Mouse (Mus musculus) ES-Bruce4 (cell line): Measurements from ENCODE around the gene Map3k5. TPM values are rescaled to one million over a fixed set of nuclear protein-coding genes. Genes with fewer than 3 reads are reported as not detected.
A peak's percentile ranks its signal among the peaks of the same experiment; 100 is the strongest.
"Not testable (repeated sequence)": the region's sequence is repeated elsewhere in the genome, so short reads cannot be mapped to it uniquely, and the experiment has no call there.

ENCODE experiments used
- H3K27ac ChIP-seq: 2 replicates; pipeline ENCODE4 v1.5.1; 2012; ENCODE audit warnings: low read length, inconsistent platforms; ENCODE audit not compliant: insufficient read depth
- H3K27me3 ChIP-seq: 2 replicates; pipeline ENCODE4 v1.6.1; 2012; ENCODE audit warnings: mild to moderate bottlenecking, low read length, inconsistent platforms; ENCODE audit not compliant: control insufficient read depth, poor library complexity, insufficient read depth, severe bottlenecking
- H3K36me3 ChIP-seq: 2 replicates; pipeline ENCODE4 v1.6.1; 2012; ENCODE audit warnings: inconsistent platforms, mild to moderate bottlenecking, low read length, moderate library complexity; ENCODE audit not compliant: control insufficient read depth, poor library complexity, insufficient read depth, severe bottlenecking
- H3K4me1 ChIP-seq: one replicate; pipeline ENCODE4 v1.8.1; 2011; ENCODE audit warnings: low read length; ENCODE audit not compliant: control insufficient read depth, insufficient read depth
- H3K4me3 ChIP-seq: 2 replicates; pipeline ENCODE4 v1.5.1; 2011; ENCODE audit warnings: low read depth, mild to moderate bottlenecking, low read length
- H3K9ac ChIP-seq: 2 replicates; pipeline ENCODE4 v1.6.1; 2012; ENCODE audit warnings: low read depth, mild to moderate bottlenecking, inconsistent platforms; ENCODE audit not compliant: poor library complexity, severe bottlenecking
- H3K9me3 ChIP-seq: replicated peaks from 2 replicates; pipeline ENCODE4 v1.6.1; 2012; ENCODE audit warnings: mild to moderate bottlenecking, low read length, inconsistent platforms; ENCODE audit not compliant: control insufficient read depth, poor library complexity, insufficient read depth, severe bottlenecking
- CTCF ChIP-seq: IDR thresholded peaks from one replicate; pipeline ENCODE4 v1.8.1; 2011; ENCODE audit warnings: low read depth, low read length
- EP300 ChIP-seq: IDR thresholded peaks from 2 replicates; pipeline ENCODE4 v1.6.1; 2011; ENCODE audit warnings: low read depth, low read length; ENCODE audit not compliant: insufficient read depth
- POLR2A ChIP-seq: IDR thresholded peaks from one replicate; pipeline ENCODE4 v1.8.1; 2011; ENCODE audit warnings: low read length; ENCODE audit not compliant: insufficient read depth
- polyA plus RNA-seq: library from polyadenylated mRNA; stranded (reverse); fragments of >200 nt; gene quantifications from 2 replicates; pipeline ENCODE4 v1.2.4, GENCODE M21; 2011; ENCODE audit warnings: low read depth; ENCODE audit not compliant: missing spikeins, insufficient read depth, insufficient read length

The Map3k5 gene
- polyA plus RNA-seq, 1 experiment = 9.7 TPM

- TF ChIP-seq CTCF (no peak), EP300 (no peak), POLR2A (no peak)
- no peaks in the 10 kb centered on the region for H3K27me3 ChIP-seq
Observed at GRCm38 (mm10) chr10:19911583-19911982, 22.7 kb upstream of the Map3k5 start.

GRCm38 (mm10) chr10:19913806-19914205 is 20.5 kb upstream of the Map3k5 start:
- Histone ChIP-seq H3K4me3 (no peak overlapping the region), H3K36me3 (no peaks in the 10 kb centered on the region), H3K4me1 (no peaks in the 10 kb centered on the region), H3K9me3 (no peaks in the 10 kb centered on the region), H3K9ac (no peak overlapping the region), H3K27ac (no peak overlapping the region), H3K27me3 (no peaks in the 10 kb centered on the region; the same call in 1 of the 2 replicates)
- TF ChIP-seq CTCF = no peak

More at GRCm38 (mm10) chr10:19911583-19911982, 22.7 kb upstream of the Map3k5 start:
- Histone ChIP-seq H3K9ac (no peak overlapping the region), H3K36me3 (no peaks in the 10 kb centered on the region), H3K4me3 (no peak overlapping the region), H3K4me1 (no peaks in the 10 kb centered on the region), H3K9me3 (no peaks in the 10 kb centered on the region), H3K27ac (no peak overlapping the region)

- Histone ChIP-seq H3K9me3 (no peaks in the 10 kb centered on the region), H3K4me1 (no peaks in the 10 kb centered on the region)
- no peak for TF ChIP-seq POLR2A
- peak; percentile 52 for TF ChIP-seq CTCF
Observed at GRCm38 (mm10) chr10:19915301-19915700, 19.0 kb upstream of the Map3k5 start.

GRCm38 (mm10) chr10:19922410-19922809 is 11.9 kb upstream of the Map3k5 start:
- H3K36me3 ChIP-seq = no peaks in the 10 kb centered on the region
- TF ChIP-seq EP300 (no peak), CTCF (no peak), POLR2A (no peak)
- no peaks in the 10 kb centered on the region; the same call in 1 of the 2 replicates for H3K27me3 ChIP-seq
- no peaks in the 10 kb centered on the region for H3K9me3 ChIP-seq
- no peaks in the 10 kb centered on the region for H3K4me1 ChIP-seq
- no peak overlapping the region for H3K4me3 ChIP-seq
- H3K9ac ChIP-seq = no peak overlapping the region
- H3K27ac ChIP-seq = no peak overlapping the region

More at GRCm38 (mm10) chr10:19915301-19915700, 19.0 kb upstream of the Map3k5 start:
- no peaks in the 10 kb centered on the region for H3K36me3 ChIP-seq
- H3K27ac ChIP-seq = no peak overlapping the region
- H3K4me3 ChIP-seq = no peak overlapping the region
- no peak overlapping the region for H3K9ac ChIP-seq
- no peaks in the 10 kb centered on the region; the same call in 1 of the 2 replicates for H3K27me3 ChIP-seq

GRCm38 (mm10) chr10:19924256-19924655 is 10.0 kb upstream of the Map3k5 start:
- Histone ChIP-seq H3K36me3 (no peaks in the 10 kb centered on the region), H3K27ac (no peak overlapping the region), H3K4me3 (no peak overlapping the region), H3K9ac (no peak overlapping the region), H3K4me1 (no peaks in the 10 kb centered on the region), H3K27me3 (no peaks in the 10 kb centered on the region), H3K9me3 (no peaks in the 10 kb centered on the region)
- TF ChIP-seq EP300 (no peak), CTCF (no peak), POLR2A (no peak)

- H3K27ac ChIP-seq, H3K9ac ChIP-seq, H3K36me3 ChIP-seq, H3K9me3 ChIP-seq, H3K4me1 ChIP-seq, H3K27me3 ChIP-seq, H3K4me3 ChIP-seq: not testable (repeated sequence)
Observed at GRCm38 (mm10) chr10:19926391-19926897, 7.8 kb upstream of the Map3k5 start.

- no peak for TF ChIP-seq CTCF
- no peak for TF ChIP-seq EP300
- TF ChIP-seq POLR2A = no peak
- Histone ChIP-seq H3K27me3 (no peaks in the 10 kb centered on the region; the same call in 1 of the 2 replicates), H3K27ac (no peak overlapping the region), H3K4me3 (no peak overlapping the region), H3K36me3 (no peaks in the 10 kb centered on the region), H3K9me3 (no peaks in the 10 kb centered on the region), H3K4me1 (no peaks in the 10 kb centered on the region), H3K9ac (no peak overlapping the region)
Observed at GRCm38 (mm10) chr10:19928205-19928604, 6.1 kb upstream of the Map3k5 start.
